Mouse (Mus musculus) megakaryocyte, adult 5-6 weeks (primary cell): ENCODE measurements around the gene Sgsm1. TPM values are rescaled to one million over a fixed set of nuclear protein-coding genes. Genes with fewer than 3 reads are reported as not detected.

Experiments used
- ATAC-seq: 2 replicates; pipeline ENCODE4 v1.8.0; 2016; ENCODE audit warnings: mild to moderate bottlenecking, inconsistent platforms; ENCODE audit not compliant: poor library complexity, severe bottlenecking
- total RNA-seq, 2 experiments: library from RNA; stranded (forward) in 1 of 2; stranded (reverse) in 1 of 2; fragments of 153-499, 151-499 nt in 1 of 2; fragments of 221-1000, 200-1000 nt in 1 of 2; gene quantifications; 2 replicates each; pipeline versions ENCODE4 v1.2.3 to v1.2.4; 2015 to 2017

Gene Sgsm1
- total RNA-seq, 2 experiments from 2014 or later = not detected

DNA sequence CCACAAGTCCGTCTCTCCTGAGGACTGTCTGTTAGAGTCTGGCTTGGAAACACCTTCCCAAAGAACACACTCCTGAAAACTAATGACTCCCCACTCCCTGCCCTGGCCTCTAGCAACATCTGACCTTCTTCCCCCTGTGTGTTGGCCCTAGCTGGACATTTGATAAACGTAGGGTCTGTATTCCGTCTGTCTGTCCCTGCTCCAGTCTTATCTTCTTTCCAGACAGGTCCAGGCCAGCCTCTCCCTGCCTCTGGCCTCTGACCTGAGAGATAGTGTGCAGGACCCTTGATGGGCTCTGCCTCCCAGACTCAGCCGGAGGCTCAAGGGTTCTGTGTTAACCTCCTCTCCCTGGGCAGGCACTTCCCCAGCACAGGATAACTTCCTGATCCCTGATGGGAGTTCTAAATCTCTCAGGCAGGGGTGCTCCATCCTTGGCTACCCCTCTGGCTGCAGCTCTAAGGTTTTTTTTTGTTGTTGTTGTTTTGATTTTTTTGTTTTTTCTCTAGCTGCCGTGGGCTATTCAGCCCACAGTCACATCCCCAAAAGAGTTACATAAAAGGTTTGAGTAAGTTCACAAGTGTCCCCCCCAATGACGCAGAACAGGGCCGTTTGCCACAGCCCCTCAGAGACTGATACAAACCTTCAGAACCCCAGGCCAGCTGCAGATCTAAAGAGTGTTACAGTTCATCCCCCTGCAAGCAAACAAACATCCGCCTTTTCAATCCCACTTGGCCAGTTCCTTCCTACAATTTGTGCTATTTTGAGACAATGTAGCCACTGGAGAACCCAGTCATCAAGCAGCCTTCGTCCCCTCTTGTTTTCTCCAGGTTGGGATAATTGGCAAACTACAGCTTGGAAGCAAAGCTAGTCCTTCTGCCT, 113.4 kb downstream of the Sgsm1 start:
- ATAC-seq = no peak

DNA sequence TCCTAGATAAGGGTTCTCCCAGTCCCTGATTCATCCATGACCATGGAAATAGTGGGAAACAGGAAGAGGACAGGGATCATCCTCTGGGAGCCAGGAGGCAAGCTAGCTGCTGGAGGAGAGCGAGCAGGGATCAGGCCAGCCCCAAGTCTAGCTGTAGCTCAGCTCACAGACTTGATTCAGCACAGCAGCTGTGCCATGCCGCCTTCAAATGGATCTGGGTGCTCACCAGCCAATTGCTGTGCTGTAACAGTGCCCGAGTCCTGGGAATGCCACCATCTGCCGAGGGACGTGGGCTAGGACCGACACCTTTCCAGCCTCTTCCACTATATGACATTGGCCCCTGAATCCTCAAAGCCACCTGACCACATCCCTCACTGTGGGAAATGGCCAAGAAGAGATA, 114.7 kb downstream of the Sgsm1 start:
- ATAC-seq = no peak

DNA sequence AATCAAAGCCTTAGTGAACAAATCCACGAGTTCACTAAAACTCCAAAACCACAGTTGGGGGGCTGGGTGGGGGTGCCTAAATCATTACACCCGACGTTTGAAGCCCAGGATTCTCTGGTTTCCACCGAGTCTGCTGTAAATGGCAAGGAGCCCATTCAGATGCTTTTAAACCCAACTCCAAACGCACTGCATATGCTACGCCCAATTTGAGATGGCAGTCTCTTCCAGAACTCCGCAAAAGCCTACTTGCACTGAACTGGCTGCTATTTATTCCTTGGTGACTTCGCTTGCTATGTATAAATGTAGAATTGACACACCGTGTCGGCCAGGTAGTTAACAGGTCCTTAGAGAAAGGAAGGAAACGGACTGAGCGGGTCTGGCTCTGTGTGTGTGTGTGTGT, 115.1 kb downstream of the Sgsm1 start:
- ATAC-seq = no peak

DNA sequence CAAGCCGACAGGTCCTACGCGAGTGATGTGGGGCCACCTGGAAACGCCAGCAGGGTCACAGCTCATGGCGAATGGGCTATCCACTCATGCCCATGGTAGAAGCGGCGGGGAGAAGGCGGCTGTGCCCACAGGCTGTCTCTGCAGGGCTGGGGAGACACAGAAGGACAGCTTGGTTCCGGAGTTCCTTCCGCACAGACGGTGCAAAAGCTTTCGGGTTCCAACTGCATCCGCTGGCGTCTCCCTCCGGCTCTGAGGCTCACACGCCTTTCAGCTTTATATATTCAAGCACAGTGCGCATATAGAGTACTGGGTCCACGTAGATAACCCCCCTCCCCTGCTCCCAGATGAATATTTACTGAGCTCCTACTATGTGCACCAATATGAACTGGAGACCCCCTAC, 116.8 kb downstream of the Sgsm1 start:
- ATAC-seq = no peak

Other genes starting within 250 kb of the Sgsm1 start
- not detected in 2 replicates for gene Crybb2, start 240.7 kb downstream of the Sgsm1 start, total RNA-seq (2015)
- gene Crybb2, start 240.7 kb downstream of the Sgsm1 start, total RNA-seq (2017) = not detected in 2 replicates
- not detected in 2 replicates for gene Crybb3, start 229.2 kb downstream of the Sgsm1 start, total RNA-seq (2015)
- gene Crybb3, start 229.2 kb downstream of the Sgsm1 start, total RNA-seq (2017) = not detected in 2 replicates
- gene 2900026A02Rik, start 89.5 kb downstream of the Sgsm1 start, total RNA-seq (2015) = 0.11 and 0.30 TPM in 2 replicates
- gene 2900026A02Rik, start 89.5 kb downstream of the Sgsm1 start, total RNA-seq (2017) = 0.29 and 0.45 TPM in 2 replicates
- not detected in 2 replicates for gene Tmem211, start 83.9 kb downstream of the Sgsm1 start, total RNA-seq (2015)
- not detected in 2 replicates for gene Tmem211, start 83.9 kb downstream of the Sgsm1 start, total RNA-seq (2017)
- gene Aym1, start 46.5 kb upstream of the Sgsm1 start, total RNA-seq (2015) = not detected in 2 replicates
- not detected in 2 replicates for gene Aym1, start 46.5 kb upstream of the Sgsm1 start, total RNA-seq (2017)
- gene Wscd2, start 179.5 kb upstream of the Sgsm1 start, total RNA-seq (2015) = 0.16 TPM in 1 of 2 replicates, not detected in the other
- gene Wscd2, start 179.5 kb upstream of the Sgsm1 start, total RNA-seq (2017) = 0.18 TPM in 1 of 2 replicates, not detected in the other